Mouse (Mus musculus) ES-E14 (cell line): Measurements from ENCODE around the gene 1700122O11Rik.

ENCODE experiments used
- CHD2 ChIP-seq: IDR thresholded peaks from 2 replicates; pipeline ENCODE4 v1.6.1; 2014; ENCODE audit warnings: mild to moderate bottlenecking, low read depth, low read length, inconsistent platforms
- HCFC1 ChIP-seq: IDR thresholded peaks from 2 replicates; pipeline ENCODE4 v1.6.1; 2012; ENCODE audit warnings: low read length, inconsistent platforms, borderline replicate concordance; ENCODE audit not compliant: insufficient read depth
- MAFK ChIP-seq: IDR thresholded peaks from 2 replicates; pipeline ENCODE4 v1.6.1; 2014; ENCODE audit warnings: mild to moderate bottlenecking, low read depth, low read length, inconsistent platforms; ENCODE audit not compliant: insufficient read depth
- ZC3H11A ChIP-seq: IDR thresholded peaks from 2 replicates; pipeline ENCODE4 v1.6.1; 2012; ENCODE audit warnings: low read depth, mild to moderate bottlenecking, inconsistent platforms, low read length, borderline replicate concordance
- ZNF384 ChIP-seq: IDR thresholded peaks from 2 replicates; pipeline ENCODE4 v1.6.1; 2012; ENCODE audit warnings: low read depth, low read length, inconsistent platforms

DNA sequence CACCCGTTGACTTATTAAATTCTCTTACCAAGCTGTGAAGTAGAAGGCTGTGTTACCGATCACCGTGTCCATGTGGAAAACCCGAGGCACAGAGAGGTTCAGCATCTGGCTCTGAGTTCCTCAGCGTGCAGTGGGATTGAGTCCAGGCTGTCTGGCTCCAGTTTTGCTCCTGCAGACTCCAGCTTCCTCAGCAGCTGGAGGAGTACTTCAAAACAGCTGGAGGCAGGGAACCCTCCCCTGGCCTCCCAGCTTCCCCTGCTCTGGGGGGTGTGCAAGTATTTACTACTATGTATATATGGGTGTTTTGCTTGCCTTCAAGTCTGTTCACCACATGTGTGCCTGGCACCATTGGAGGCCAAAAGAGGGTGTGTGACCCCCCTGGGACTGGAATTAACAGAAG, 9.8 kb downstream of the 1700122O11Rik start:
- TF ChIP-seq HCFC1 = no peak
- TF ChIP-seq CHD2 = no peak
- TF ChIP-seq ZNF384 = no peak
- TF ChIP-seq MAFK = no peak
- TF ChIP-seq ZC3H11A = no peak
